Mouse (Mus musculus) frontal cortex, postnatal 36 days (tissue): ENCODE measurements around the gene Tbc1d10c.
"Not testable (repeated sequence)": the region's sequence is repeated elsewhere in the genome, so short reads cannot be mapped to it uniquely, and the experiment has no call there.

ENCODE experiments used
- DNase-seq, 2 experiments: peaks; one replicate each; pipeline ENCODE4 v3.0.0; 2022; ENCODE audit warnings: low spot score in 2 of 2

Tbc1d10c gene

DNA sequence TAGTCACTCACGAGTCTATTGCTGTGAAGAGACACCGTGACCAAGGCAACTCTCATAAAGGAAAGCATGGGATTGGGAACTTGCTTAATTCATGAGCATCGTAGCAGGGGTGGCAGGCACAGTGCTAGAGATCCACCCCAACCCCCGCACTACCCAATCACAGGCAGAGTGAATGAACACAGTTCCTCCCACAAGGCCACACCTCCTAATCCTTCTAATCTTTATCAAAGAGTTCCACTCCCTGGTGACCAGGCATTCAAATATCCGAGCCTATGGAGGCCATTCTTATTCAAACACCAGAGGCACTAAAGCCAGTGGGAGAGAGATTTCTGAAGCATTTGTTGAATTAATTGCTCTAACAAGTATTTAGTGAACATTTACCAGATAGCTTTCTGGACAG lies 45.1 kb downstream of the Tbc1d10c start:
- DNase-seq = no peak

DNA sequence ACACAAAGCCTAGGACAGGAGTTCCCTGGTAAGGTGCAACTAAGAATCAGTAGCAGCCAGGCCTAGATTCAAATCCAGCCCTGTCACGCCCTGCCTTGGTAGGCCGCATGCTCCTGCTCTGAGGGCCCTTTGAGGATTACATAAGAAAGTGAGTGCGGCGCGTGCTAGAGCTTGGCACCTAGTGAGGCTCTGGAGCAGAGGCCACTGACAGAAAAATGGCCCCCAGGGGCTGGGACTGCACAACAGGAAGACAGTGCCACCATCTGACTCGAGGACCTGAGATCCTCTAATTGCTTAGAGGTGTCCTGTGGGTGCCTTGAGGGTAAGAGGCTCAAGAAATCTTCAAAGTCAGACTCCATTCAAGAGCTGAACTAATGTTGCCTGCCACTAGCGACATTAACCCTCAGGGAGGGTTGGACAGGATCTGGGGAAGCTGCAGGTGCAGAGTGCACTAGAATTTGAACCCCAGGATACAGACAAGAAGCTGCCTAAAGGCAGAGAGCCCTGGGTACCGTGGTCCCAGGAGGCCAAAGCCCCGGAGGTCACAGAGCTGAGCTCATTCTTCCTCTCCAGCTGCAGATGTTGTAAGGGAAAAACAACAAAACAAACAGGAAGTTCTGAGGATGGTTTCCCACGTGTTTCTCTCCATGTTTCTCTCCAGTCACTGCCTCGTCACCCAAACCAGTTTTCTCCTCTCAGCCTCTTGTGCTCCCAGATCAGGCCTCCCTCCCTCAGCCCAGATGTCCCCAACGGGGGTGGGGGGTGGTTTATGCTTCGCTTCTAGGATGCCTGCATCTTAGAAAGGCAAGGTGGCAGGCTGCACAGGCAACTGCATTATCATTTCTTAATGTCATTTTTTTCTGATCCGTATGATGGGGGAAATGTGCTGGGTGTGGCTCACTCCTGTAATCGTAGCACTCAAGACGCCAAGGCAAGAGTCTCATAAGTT lies 46.3 kb downstream of the Tbc1d10c start:
- no peak for DNase-seq

DNA sequence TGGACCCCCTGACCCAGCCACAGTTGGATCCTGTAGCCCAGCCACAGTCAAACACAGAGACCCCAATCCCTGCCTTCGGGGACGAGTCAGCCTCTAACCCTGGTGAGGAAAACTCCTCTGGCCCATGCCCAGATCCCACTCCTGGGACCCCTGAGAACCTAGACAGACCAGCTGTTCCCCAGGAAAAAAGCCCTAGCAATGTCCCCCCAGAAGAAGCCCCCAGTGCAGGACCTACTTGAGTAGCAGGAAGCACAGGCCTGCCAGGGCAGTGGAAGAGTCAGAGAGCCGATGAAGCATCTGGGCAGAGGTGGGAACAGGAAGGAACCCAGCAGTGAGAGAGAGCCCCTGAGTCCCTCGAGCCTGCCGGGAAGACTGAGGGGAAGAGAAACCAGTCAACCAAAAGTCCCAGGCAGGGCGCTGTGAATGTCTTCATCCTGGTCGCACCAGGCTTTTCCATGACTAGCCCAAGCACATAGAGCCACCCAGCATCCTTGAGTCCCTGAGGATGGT lies 47.3 kb downstream of the Tbc1d10c start, which contains the start of gene Cabp4:
Gene Cabp4, minus strand, starts transcription at position 275 of the 510 bp plus-strand sequence.
- no peak for DNase-seq

DNA sequence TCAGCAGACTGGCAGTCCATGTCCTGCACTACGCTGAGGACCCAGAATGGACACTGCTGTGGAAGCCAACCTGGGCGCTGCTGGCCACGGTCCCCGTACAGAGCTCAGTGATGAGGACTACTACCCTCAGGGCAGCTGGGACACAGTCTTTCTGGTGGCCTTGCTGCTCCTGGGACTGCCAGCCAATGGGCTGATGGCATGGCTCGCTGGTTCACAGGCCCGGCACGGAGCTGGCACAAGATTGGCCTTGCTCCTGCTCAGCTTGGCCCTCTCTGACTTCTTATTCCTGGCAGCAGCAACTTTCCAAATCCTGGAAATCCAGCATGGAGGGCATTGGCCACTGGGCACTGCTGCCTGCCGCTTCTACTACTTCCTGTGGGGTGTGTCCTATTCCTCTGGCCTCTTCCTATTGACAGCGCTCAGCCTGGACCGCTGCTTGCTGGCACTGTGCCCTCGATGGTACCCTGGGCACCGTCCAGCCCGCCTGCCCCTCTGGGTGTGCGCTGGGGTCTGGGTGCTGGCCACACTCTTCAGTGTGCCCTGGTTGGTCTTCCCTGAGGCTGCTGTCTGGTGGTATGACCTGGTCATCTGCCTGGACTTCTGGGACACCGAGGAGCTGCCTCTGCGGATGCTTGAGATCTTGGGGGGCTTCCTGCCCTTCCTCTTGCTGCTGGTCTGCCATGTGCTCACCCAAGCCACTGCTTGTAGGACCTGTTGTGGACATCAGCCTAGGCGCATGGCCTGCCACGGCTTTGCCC lies 48.5 kb downstream of the Tbc1d10c start:
- no peak for DNase-seq

DNA sequence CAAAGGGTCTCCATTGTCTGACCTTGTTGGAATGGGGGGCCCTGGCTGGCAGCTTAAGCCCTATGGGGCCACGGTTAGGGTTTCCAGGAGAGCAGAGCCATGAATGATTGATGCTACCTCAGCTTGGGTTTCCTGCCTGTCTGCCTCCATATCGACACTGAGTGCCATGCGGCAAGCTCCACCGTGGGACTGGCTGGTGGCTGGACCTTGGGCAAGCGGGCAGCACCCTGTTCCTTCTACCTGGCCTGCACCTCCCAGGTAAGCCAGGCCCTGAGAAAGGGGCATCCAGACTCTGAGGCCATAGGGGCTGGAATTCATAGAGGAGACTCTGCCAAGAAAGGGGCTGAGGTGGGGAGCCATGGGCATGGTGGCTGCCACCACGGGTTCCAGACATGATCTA lies 50.9 kb downstream of the Tbc1d10c start:
- no peak for DNase-seq

DNA sequence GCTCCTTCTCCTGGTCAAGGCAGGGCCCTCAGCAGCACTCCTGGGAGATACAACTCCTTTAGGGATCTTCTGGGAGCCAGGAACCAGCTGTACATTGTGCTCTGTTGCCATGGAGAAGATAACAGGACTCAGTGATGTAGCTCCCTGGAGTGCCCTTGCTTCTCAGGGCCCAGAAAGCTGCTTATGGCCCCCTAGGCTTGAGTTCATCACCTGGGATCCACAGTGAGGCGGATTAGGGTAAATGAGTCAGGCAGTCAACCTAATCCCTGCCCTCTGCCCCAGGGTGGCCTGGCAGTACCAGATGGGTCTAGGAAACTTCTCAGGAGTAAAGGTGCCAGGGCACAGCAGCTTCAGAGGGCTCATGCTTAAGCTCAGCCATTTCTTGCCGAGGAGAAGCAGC lies 51.6 kb downstream of the Tbc1d10c start, which contains the start of gene Gpr152:
Gene Gpr152, plus strand, starts transcription at position 342 of the 400 bp plus-strand sequence.
- no peak for DNase-seq

DNA sequence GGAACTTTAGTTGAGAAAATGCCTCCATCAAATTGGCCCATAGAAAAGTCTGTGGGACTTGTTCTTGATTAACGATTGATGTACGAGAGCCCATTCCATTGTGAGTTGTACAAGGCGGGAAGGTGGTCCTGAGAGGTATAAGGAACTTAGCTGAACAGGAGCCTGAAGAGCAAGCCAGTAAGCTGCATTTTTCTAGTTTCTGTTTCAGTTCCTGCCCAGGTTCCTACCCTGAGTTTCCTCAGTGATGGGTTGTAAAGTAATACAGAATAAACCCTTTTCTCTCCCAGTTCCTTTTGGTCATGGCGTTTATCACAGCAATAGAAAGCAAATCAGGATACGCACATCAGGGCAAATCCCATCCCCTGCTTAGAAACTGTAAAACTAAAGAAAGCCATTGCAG lies 53.2 kb downstream of the Tbc1d10c start:
- no peak for DNase-seq

DNA sequence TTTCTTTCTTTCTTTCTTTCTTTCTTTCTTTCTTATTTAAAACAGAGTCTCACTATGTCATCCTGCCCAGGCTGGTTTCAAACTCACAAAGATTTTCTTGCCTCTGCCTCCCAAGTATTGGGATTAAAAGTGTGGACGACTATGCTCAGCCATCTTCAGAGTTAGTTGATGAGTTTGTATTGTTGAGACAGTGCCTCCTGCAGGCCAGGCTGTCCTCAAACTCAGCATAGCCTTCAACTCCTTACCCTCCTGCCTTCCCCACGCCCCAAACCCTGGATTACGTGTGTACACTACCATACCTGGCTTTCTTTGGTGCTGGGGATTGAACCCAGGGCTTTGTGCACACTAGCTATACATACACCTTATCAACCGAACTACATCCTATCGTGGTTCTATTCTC lies 54.6 kb downstream of the Tbc1d10c start:
- DNase-seq = no peak

DNA sequence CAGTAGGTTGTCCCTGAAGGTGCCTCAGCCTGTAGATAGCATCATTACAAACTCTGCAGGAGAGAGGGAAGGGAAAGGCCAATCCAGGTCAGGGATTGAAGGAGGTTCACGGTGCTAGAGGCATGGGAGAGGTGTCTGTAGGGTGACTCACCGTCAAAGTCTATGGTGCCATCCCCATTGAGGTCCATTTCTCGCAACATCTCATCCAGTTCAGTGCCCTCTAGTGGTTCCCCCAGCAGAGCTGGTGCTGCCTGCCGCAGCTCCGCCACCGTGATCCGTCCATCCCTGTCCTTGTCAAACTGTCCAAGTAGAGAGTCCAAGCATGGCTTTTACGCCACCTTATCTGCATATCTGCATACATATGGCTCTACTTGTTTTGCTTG lies 55.1 kb downstream of the Tbc1d10c start:
- DNase-seq = not testable (repeated sequence)

DNA sequence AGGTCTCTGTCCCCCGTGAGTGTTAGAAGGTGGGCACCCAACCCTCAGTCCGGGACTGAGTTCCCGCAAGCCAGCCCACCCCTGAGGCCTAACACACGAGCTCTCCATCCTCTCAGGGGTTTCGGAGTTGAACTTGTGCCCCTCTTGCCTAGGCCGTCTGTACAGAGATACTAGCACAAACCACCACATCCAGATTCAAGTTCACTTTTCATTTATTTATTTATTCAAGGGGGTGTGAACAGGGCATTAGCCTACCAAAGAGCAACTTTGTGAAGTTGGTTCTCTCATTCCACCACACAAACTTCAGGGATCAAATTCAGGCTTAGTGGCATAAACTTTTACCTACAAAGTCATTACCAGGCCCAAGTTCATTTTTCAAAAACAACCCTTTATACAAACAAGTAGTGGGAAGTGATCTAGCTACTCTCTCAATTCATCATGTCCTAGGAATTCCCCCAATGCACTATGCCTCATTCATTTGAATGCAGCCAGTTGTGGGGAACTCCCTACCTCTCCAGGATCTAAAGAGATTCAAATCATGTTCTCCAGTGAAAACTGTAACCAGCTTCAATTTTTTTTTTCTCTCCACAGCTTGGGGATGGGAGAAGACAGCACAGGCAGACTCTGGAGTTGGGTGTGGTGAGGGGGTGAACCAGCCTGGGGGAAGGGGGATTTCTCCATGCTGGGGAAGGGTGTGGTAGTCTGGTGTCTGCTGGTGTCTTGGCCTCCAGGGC lies 55.7 kb downstream of the Tbc1d10c start:
- not testable (repeated sequence) for DNase-seq

DNA sequence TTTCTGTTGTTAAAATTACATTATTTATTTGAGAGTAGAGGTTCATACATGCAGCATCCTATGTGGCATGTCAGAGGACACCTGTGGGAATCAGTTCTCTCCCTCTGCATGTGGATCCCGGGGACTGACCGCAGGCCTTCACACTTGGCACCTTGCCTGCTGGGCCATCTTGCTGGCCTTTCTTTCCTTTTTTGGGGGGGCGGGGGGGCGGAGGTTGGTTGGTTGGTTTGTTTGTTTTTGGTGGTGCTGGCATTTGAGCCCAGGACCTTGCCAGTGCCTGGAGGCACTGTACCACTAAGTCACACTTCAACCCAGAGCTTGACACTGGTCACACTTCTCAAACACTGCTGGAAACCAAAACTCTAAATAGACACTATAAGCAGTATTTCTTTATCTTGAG lies 56.7 kb downstream of the Tbc1d10c start:
- no peak for DNase-seq
